Comparison of ENCODE assay signal across 9 mouse cellular contexts in the genomic region with DNA sequence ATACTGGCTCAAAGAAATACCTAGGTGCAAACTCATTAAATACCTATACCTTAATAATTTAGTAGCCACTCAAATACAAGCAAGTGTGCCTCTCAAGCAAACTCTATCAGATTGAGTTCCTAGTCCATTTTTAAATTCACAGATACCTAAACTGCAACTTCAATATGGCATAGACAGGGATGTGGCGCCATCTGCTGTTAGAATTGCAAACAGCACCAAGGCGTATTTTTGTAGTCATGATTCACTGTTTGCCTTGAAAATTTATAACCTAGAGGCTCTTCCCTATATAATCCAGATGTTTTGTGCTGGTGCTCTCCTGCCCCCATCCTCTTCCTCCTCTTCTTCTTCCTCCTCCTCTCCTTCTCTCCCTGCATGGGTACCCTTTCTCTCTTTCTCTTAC. TPM values are rescaled to one million over a fixed set of nuclear protein-coding genes. Genes with fewer than 3 reads are reported as not detected.
DNase-seq lines count a peak whose midpoint lies in the region; ATAC-seq and TF ChIP-seq lines count a peak whose summit lies in the region.
"Had no signal": no experiment of that assay in that cellular context is flagged by ENCODE, and none has a peak within 500 bp of the region (broad histone marks: within the 10 kb centered on the region; RNA-seq: fewer than 3 reads in every experiment).

No protein-coding gene starts in this region.

- TF ChIP-seq CTCF in cerebellum, adult 2 months (IDR thresholded peaks at IDR 0.05; ENCODE audit: borderline replicate concordance, insufficient read depth, low read depth, low read length), result peak; percentile 61

- H3K4me2 ChIP-seq in forebrain, embryonic 15.5 days (replicated peaks), result no peak overlapping the region

- 0% methylated on average over 2 of the region's 2 CpGs for WGBS in forebrain, embryonic 10.5 days
- 0% methylated on average over 2 of the region's 2 CpGs for WGBS in forebrain, embryonic 15.5 days
- WGBS in cerebellum, adult 2 months, result 0% methylated on average over 2 of the region's 2 CpGs

- no peaks in the 10 kb centered on the region for H3K27me3 ChIP-seq in forebrain, embryonic 10.5 days (ENCODE audit: poor library complexity, severe bottlenecking)
- no peaks in the 10 kb centered on the region for H3K27me3 ChIP-seq in forebrain, embryonic 15.5 days
- H3K27me3 ChIP-seq in cerebellum, adult 2 months (ENCODE audit: control insufficient read depth, insufficient read depth, low read length), result no peaks in the 10 kb centered on the region

- no peak for TF ChIP-seq POLR2A in cerebellum, adult 2 months (IDR thresholded peaks at IDR 0.05; ENCODE audit: borderline replicate concordance, insufficient read depth, low read length)

- no peak overlapping the region for H3K27ac ChIP-seq in forebrain, embryonic 10.5 days
- H3K27ac ChIP-seq in forebrain, embryonic 15.5 days (replicated peaks), result no peak overlapping the region
- 0 out of 2 replicates have a peak overlapping the region, but pooled peaks have one; percentile 26 for H3K27ac ChIP-seq in cerebellum, adult 2 months (ENCODE audit: insufficient read depth, low read length)

- H3K36me3 ChIP-seq in forebrain, embryonic 10.5 days (replicated peaks), result 0 out of 2 replicates have a peak, but pooled peaks cover 3% of the 10 kb centered on the region
- H3K36me3 ChIP-seq in forebrain, embryonic 15.5 days, result no peaks in the 10 kb centered on the region

- no peak for ATAC-seq in forebrain, embryonic 15.5 days (replicated peaks)
- peak; percentile 56 for ATAC-seq in megakaryocyte progenitor cell, adult 5-6 weeks (replicated peaks; ENCODE audit: poor library complexity)

- no peaks in the 10 kb centered on the region for H3K9me3 ChIP-seq in forebrain, embryonic 10.5 days
- no peaks in the 10 kb centered on the region for H3K9me3 ChIP-seq in forebrain, embryonic 15.5 days
- H3K9me3 ChIP-seq: megakaryocyte, embryonic 14.5 days had no signal

- H3K4me3 ChIP-seq in forebrain, embryonic 10.5 days, result no peak overlapping the region
- no peak overlapping the region for H3K4me3 ChIP-seq in forebrain, embryonic 15.5 days
- H3K4me3 ChIP-seq in cerebellum, adult 2 months (replicated peaks; ENCODE audit: insufficient read depth, low read depth, low read length), result no peak overlapping the region
- H3K4me3 ChIP-seq: megakaryocyte, embryonic 14.5 days had no signal

- peak; percentile 75 for DNase-seq in forebrain, embryonic 10.5 days (ENCODE audit: extremely low spot score, low spot score)
- peak; percentile 57 for DNase-seq in MEL-GATA-1-ER (ENCODE audit: extremely low read depth, low read depth)
- peak; percentile 73 to 87 for DNase-seq in cerebellum, adult 2 months
- peak; percentile 25 for DNase-seq in gastrocnemius, postnatal 25 days
- peak; percentile 90 to 92 for DNase-seq in layer of hippocampus, postnatal 10 days (ENCODE audit: low spot score in 2 of 2)
- peak; percentile 43 to 53 for DNase-seq in spleen, postnatal 36 days (ENCODE audit: low spot score in 2 of 2)

- no peak overlapping the region for H3K9ac ChIP-seq in forebrain, embryonic 15.5 days (replicated peaks)

- H3K4me1 ChIP-seq in forebrain, embryonic 10.5 days, result peaks cover 18% of the 10 kb centered on the region
- peaks cover 15% of the 10 kb centered on the region for H3K4me1 ChIP-seq in forebrain, embryonic 15.5 days
- H3K4me1 ChIP-seq in cerebellum, adult 2 months (ENCODE audit: control insufficient read depth, insufficient read depth, low read length), result peaks cover 3% of the 10 kb centered on the region; the same call in 1 of the 2 replicates

RNA-seq across cellular contexts. Expression of gene Dnajc27, which starts 2.1 kb away (rescaled TPM):
- 11.8 and 12.1 TPM in 2 replicates for polyA plus RNA-seq in forebrain, embryonic 10.5 days (2016; fragmentation: Nextera tagmentation; extraction: Ambion mirVana)
- polyA plus RNA-seq in forebrain, embryonic 15.5 days (2015; fragmentation: Nextera tagmentation; extraction: Ambion mirVana), result 13.1 and 13.3 TPM in 2 replicates
- 93.5 and 95.1 TPM in 2 replicates for polyA plus RNA-seq in cerebellum, adult 2 months (2012; rRNA removed)
- 10 to 100 TPM; 27.0 to 35.2 TPM for total RNA-seq in gastrocnemius, postnatal 25 days (2021)
- total RNA-seq in layer of hippocampus, postnatal 10 days (2021), result 10 to 100 TPM; 53.9 to 57.8 TPM
- total RNA-seq in megakaryocyte progenitor cell, adult 5-6 weeks (2015), result 5.5 and 10.2 TPM in 2 replicates
- total RNA-seq in megakaryocyte progenitor cell, adult 5-6 weeks (2017), result 4.8 and 6.7 TPM in 2 replicates

RNA-seq across cellular contexts. Expression of gene Efr3b, which starts 41.6 kb away (rescaled TPM):
- polyA plus RNA-seq in forebrain, embryonic 10.5 days (2016; fragmentation: Nextera tagmentation; extraction: Ambion mirVana), result 7.7 and 8.7 TPM in 2 replicates
- polyA plus RNA-seq in forebrain, embryonic 15.5 days (2015; fragmentation: Nextera tagmentation; extraction: Ambion mirVana), result 29.9 and 31.4 TPM in 2 replicates
- polyA plus RNA-seq in cerebellum, adult 2 months (2012; rRNA removed), result 83.0 and 83.8 TPM in 2 replicates
- total RNA-seq in gastrocnemius, postnatal 25 days (2021), result 1 to 10 TPM; 3.1 to 6.0 TPM
- total RNA-seq in layer of hippocampus, postnatal 10 days (2021), result 10 to 100 TPM; 95.3 to 97.8 TPM
- total RNA-seq in megakaryocyte progenitor cell, adult 5-6 weeks (2015), result 0.24 and 0.30 TPM in 2 replicates
- 0.41 and 1.9 TPM in 2 replicates for total RNA-seq in megakaryocyte progenitor cell, adult 5-6 weeks (2017)

RNA-seq across cellular contexts. Expression of gene Adcy3, which starts 52.6 kb away (rescaled TPM):
- 4.0 and 4.7 TPM in 2 replicates for polyA plus RNA-seq in forebrain, embryonic 10.5 days (2016; fragmentation: Nextera tagmentation; extraction: Ambion mirVana)
- 11.0 and 13.3 TPM in 2 replicates for polyA plus RNA-seq in forebrain, embryonic 15.5 days (2015; fragmentation: Nextera tagmentation; extraction: Ambion mirVana)
- polyA plus RNA-seq in cerebellum, adult 2 months (2012; rRNA removed), result 23.9 and 24.5 TPM in 2 replicates
- total RNA-seq in gastrocnemius, postnatal 25 days (2021), result 1 to 10 TPM; 1.8 to 2.4 TPM
- total RNA-seq in layer of hippocampus, postnatal 10 days (2021), result 10 to 100 TPM; 45.8 to 48.1 TPM
- total RNA-seq in megakaryocyte progenitor cell, adult 5-6 weeks (2015), result 1.3 and 2.0 TPM in 2 replicates
- 1.6 and 2.0 TPM in 2 replicates for total RNA-seq in megakaryocyte progenitor cell, adult 5-6 weeks (2017)

Comparison
In these comparisons a context has a peak if more than half of its experiments do, and no peak if none do; other contexts are left out.
1. DNase-seq: peak in every context shown above with its lines; median percentile 91 in layer of hippocampus, postnatal 10 days; 80 in cerebellum, adult 2 months; 75 in forebrain, embryonic 10.5 days; 57 in MEL-GATA-1-ER; 48 in spleen, postnatal 36 days; 25 in gastrocnemius, postnatal 25 days.
2. RNA of gene Efr3b, which starts 41.6 kb away (total RNA-seq): 95.3 to 97.8 TPM in layer of hippocampus, postnatal 10 days; 3.1 to 6.0 TPM in gastrocnemius, postnatal 25 days and 0.24 to 1.9 TPM in megakaryocyte progenitor cell, adult 5-6 weeks; every median in the first group is over 10 times any median in the second.
3. RNA of gene Adcy3, which starts 52.6 kb away (total RNA-seq): 45.8 to 48.1 TPM in layer of hippocampus, postnatal 10 days; 1.8 to 2.4 TPM in gastrocnemius, postnatal 25 days and 1.3 to 2.0 TPM in megakaryocyte progenitor cell, adult 5-6 weeks; every median in the first group is over 10 times any median in the second.